Mouse (Mus musculus): ENCODE results near the gene Cd276. TPM values are rescaled to one million over a fixed set of nuclear protein-coding genes. Genes with fewer than 3 reads are reported as not detected.
"Not testable (repeated sequence)": the region's sequence is repeated elsewhere in the genome, so short reads cannot be mapped to it uniquely, and the experiment has no call there.

The Cd276 gene
- total RNA-seq (2022), result 1 to 10 TPM; 6.7 to 8.6 (median 7.7) TPM

GRCm38 (mm10) chr9:58554908-58555684, at the start of gene Cd276:
TSS of gene Cd276 (minus strand) at chr9:58555437.
- peak; percentile 60 to 67 for DNase-seq (ENCODE audit: low spot score in 2 of 2)

DNA sequence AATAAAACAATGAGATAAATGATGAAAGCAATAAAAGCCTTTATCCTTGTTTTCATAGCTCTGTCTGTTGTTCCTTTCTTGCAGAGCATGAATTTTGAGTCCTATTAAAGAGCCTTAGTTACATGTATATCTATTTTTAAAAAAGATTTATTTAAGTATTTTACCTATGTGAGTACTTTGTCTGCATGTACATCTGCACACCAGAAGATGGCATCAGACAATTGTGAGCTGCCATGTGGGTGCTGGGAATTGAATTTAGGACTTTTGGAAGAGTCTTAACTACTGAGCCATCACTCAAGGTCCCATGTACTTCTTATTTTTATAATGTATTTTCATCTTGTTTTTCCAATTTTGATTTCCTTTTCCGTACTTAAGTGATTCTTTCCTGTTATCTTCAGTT, 40.1 kb upstream of the Cd276 start:
- DNase-seq (ENCODE audit: low spot score in 2 of 2), result no peak

DNA sequence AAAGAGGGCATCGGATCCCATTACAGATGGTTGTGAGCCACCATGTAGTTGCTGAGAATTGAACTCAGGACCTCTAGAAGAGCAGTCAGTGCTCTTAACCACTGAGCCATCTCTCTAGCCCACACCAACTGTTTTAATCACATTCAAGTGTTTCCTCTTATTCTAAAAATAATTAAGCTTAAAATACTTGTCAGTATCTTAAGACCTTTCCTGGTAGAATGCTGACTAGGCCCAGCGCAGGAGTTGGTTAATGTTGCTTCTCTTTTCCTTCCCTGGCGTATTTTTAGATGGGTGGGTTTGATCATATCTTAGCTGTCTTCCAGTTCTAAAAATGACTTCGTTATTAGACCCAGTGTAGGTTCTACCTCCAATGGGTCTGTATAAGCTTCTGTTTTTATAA, 33.4 kb upstream of the Cd276 start:
- no peak for DNase-seq (ENCODE audit: low spot score in 2 of 2)

DNA sequence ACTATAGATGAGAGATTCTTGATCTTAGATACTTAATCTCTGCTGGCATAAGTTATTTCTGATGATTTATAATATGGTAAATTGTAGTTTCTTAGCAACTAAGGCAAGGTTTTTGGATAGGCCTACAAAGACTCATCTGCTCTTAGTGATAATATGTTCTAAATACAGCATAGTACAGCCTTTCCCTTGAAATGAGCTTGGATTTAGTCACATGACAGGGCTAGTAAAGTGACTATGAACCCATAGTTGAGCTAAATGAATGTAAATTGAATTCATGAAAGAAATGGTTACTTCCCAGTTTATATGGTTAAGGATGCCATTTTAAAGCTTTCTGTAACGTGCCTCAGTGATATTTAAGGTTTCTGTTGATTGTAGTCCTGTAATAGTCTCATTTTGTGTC, 29.1 kb upstream of the Cd276 start:
- no peak for DNase-seq (ENCODE audit: low spot score in 2 of 2)

DNA sequence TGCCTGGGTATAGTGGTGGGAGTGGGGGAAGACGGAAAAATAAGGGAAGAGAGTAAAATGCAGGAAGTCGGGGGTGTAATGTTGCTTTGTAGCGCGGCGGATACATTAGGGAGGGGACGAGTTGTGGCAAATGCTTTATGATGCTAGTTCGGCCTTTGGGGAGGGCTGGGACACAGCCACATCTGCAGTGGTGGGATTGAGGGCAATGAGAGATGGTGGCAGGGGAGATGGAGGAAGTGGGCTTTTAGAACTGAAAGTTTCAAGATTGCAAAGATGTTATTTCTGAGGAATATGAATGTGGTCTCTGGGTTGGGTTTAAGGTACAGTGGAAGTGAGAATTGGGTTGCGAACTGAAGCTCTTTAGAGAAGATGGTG, 28.0 kb upstream of the Cd276 start:
- DNase-seq (ENCODE audit: low spot score in 2 of 2), result no peak

GRCm38 (mm10) chr9:58582581-58583266, 27.5 kb upstream of the Cd276 start:
- DNase-seq (ENCODE audit: low spot score in 2 of 2), result peak; percentile 37 to 39

DNA sequence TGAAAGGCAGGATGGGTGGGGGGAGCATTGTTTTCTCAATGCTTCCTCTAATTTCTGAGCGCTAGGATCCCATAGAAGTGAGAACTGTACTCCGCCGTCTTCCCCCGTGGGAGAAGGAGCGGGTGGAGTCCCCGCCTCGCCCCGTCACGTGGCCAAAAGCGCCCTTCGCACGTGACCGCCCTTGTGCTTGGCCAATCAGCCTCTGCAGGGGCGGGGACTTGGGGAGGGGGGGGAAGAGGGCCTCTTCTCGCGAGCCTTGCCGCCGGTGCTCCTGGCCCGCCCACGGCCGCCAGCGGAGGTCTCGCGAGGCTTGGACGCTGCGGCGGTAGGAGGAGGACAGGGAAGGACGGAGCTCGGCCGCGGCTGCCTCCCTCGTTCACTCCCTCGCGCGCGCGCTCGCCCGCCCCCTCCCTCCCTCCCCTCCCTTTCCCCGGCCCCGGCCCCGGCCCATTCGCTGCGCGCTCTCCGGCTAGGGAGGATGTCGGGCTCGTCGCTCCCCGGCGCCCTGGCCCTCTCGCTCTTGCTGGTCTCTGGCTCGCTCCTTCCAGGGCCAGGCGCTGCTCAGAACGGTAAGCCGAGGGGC, 26.8 kb upstream of the Cd276 start, which contains the start of gene Nptn:
Gene Nptn, plus strand, starts transcription at position 283 of the 583 bp plus-strand sequence.
- peak; percentile 95 to 96 for DNase-seq (ENCODE audit: low spot score in 2 of 2)

DNA sequence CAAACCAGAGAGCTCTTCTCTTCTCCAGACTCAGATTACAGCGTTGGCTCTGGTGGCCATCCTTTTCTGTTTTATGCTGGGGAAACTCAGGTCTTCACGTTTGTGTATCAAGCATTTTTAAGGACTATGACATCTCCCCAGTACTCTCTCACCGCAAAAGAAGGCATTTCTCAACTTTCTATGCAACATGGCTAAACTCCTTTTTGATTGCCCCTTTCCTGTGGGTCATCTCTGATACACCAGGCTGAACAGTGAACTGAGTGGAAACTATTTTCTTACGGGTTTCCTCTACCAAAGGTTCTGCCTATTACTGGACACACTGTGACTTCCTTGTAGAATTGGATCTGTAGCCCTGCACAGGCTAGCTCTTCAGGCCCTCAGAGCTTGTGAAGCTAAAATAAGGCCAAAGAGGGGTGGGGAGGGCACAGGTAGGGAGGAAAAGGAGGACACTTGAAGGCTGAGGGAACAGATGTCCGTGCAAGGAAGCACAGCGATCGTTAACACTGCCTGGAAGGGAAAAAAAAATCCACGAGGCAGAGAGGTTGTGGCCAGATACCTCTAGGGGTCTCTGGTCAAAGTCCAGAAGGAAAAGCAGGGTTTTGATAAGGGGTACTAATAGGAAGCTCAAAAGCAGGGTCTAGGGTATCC, 26.2 kb upstream of the Cd276 start:
- no peak for DNase-seq (ENCODE audit: low spot score in 2 of 2)

- DNase-seq (ENCODE audit: low spot score in 2 of 2), result not testable (repeated sequence)
Observed at GRCm38 (mm10) chr9:58580453-58581195, 25.4 kb upstream of the Cd276 start.

DNA sequence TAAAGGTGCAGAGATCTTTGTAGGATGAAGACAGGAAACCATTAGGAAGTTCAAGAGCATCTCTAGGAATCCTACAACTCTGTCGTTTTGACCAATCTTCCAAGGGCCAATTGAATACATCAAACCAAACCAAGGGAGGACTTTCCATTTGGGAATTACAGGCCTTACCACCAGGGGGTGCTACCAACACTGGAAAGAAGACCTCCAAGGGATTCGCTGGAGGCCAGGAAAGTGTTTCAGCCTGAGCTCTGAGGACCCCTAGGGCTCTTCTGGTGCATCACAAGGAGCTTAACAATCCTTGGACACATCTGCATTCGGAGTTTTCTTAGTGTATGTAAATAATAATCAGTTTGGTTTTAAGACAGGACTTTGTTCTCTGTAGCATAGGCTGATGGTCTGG, 23.4 kb upstream of the Cd276 start:
- DNase-seq (ENCODE audit: low spot score in 2 of 2), result peak; percentile 76 to 88

GRCm38 (mm10) chr9:58571001-58571400, 15.8 kb upstream of the Cd276 start:
- DNase-seq (ENCODE audit: low spot score in 2 of 2), result no peak

DNA sequence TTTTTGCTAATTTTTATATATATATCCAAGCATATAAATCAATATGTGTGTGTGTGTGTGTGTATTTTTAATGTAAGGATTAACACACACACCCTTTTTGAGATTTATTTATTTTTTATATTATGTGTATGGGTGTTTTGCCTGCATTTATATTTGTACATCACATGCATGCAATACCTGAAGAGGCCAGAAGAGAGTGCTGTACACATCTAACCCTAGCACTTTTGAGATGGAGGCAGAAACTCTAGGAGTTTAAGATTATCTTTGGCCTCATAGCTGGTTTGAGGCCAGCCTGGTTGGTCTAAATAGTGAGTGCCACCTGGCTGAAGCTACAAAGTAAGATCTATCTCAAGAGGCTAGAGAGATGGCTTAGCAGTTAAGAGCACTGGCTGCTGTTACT, 12.4 kb upstream of the Cd276 start:
- no peak for DNase-seq (ENCODE audit: low spot score in 2 of 2)

GRCm38 (mm10) chr9:58565945-58566344, 10.7 kb upstream of the Cd276 start:
- DNase-seq (ENCODE audit: low spot score in 2 of 2), result not testable (repeated sequence)

- DNase-seq (ENCODE audit: low spot score in 2 of 2), result no peak
Observed at GRCm38 (mm10) chr9:58560211-58560610, 5.0 kb upstream of the Cd276 start.

DNA sequence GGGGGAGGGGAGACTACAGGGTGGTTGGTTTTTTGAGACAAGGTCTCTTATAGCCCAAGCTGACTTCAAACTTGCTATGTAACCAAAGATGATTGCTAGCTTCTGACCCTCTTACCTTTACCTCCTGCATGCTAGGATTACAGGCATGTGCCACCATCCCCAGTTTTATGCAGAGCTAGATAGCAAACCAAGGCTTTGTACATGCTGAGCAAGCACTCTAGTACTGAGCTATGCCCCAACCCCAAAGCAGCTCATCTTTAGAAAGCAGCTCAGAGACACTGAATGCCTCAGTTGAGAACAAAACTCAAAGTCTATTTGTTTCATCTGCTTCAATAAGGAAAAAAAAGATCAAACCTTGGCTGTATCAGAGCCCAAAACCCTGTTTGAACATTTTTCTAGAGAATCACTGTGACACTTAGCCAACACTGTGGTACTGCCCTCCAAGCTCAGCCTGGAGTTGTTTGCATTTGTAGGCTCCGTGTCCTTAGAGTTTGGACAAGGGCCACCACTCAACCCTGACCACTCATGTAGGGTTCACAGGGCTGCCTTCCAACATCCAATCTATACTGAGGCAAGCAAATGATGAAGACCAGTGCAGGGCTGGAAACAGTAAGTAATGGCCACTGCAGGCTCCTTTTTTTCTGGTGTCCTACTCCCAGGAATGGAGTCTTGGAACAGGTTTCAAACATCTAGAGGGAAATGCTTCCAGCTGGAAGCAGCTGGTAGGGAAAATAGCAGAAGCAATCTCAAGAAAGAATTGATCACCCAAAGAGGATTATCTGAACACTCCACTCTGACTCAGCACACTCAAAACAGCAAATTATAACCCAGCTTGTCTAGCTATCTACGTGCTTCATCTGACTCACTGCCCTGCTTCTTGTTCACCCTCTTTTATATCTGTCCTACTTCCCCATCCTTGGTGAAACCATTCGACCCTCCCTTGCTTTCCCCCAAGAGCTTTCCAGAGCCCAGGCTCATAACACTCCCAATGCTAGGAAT, 2.5 kb upstream of the Cd276 start:
- no peak for DNase-seq (ENCODE audit: low spot score in 2 of 2)

GRCm38 (mm10) chr9:58556627-58557026, 1.4 kb upstream of the Cd276 start:
- no peak for DNase-seq (ENCODE audit: low spot score in 2 of 2)

DNA sequence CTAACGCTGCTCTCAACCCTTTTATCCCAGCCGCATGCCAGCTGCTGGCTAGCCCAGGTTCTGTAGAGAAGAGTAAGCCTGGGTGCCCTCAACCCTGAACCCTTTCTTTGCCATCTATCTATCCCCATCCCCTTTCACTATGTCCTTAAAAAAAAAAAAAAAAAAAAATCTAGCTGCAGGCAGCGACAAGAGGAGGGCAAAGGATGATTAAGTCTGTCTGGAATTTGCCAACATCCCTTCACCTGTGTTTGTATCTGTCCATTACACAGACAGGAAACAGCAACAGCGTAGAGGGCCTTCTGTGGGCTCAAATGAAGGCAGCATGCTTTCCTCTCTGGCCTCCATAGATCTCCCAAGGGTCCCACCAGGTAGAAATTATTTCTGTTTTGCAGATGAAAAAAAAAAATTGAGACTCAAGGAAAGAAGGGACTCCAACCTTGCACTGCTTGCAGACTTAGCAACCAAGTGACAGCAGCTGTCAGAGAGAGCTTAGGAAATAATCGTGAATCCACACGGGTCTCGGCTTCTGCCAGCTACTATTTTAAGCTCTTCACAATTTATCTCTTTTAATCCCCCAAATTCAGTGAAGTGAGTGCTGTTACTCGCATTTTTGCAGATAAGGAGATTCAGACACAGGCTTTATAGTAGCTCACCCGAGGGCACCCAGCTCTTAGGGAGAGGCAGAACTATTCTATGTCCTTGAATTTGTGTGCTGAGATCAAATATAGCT, 613 bp upstream of the Cd276 start:
- no peak for DNase-seq (ENCODE audit: low spot score in 2 of 2)

DNA sequence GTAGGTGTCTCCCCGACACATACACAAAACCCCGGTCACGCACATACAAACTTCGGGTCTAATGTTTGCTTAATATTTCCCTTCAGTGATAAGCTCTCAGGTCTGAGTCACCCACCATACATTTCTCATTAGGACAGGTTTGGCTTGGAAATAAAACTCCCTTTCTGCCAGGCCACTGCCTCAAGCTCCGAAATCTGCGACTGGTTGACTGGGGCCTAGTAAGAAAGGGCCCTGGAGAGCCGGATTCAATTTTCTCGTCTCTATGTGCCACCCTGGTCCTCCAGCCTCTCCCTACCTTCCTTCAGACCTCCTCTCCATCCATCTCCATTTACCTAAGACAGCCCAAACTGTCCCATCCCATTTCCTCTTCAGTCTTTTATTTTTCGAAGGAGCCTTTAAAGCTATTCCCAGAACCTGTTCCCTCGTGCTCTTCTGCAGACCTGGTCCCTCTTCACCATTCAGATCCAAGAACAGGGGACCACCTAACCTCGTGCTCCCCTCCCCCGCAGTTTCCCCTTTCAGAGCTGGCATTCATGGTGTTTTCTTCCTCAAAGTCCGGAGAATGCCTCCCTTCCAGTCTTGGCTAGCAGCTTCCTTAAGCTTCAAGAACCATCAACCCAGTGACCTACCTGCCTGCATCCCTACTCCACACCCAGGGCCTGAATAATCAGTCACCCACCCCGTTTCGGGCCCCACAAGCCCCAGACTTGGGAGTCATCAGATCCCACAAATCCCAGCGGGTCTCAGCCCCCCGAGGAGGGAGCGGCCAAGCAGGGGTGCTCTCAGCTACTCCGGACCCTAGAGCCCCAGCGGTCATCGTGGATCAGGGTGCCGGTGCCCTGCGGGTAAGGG, 955 bp downstream of the Cd276 start:
- no peak for DNase-seq (ENCODE audit: low spot score in 2 of 2)

Measured in layer of hippocampus, adult 8-10 months (tissue).